Mouse (Mus musculus) hindlimb bud, embryonic 11.5 days (tissue): ENCODE results near the gene Cldn18.
A peak's percentile ranks its signal among the peaks of the same experiment; 100 is the strongest.

Source experiments
- DNase-seq: peaks from one replicate; pipeline ENCODE4 v3.0.0-alpha.2; 2012; ENCODE audit warnings: low read depth, low spot score; ENCODE audit errors: extremely low spot score

Cldn18 gene

DNA sequence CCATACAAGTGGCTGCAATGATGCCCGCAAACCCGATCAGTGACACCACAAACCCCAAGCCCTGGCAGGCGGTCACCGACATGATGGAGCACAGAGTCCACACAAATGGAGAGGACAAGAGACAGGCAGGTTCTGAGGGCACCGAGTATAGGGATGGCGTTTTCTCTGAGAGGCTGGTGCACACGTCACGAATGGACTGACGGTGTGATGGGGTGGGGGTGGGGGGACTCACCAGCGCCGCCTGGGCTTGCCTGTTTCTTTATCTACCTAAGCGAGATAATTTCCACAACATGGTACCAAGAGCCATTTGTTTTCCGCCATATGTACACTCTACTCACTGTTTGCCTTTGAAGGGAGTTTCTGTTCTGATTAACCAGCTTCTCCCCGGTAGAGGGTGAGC lies at the start of gene Cldn18:
Gene Cldn18 (minus strand): TSS at position 134 of the 400 bp plus-strand sequence.
- DNase-seq: no peak

DNA sequence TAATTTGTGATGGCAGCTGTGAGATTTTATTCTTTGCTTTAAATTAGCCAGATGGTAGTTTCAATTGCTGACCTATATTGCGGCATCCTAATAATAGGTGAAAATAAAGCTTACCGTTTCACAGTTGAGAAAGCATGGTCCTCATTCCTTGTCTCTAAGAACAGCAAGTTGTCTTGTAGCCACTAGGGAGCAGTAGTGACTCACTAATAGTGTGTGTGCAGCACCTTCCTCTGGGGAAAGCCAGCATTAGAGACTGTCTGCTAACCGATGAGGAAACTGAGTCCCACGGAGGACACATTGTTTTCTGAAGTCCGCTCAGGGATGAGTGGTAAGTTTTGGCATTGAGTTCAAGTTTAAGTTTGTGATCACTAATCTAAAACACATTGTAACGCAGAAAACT lies 46.5 kb upstream of the Cldn18 start:
- DNase-seq: peak; percentile 5

- DNase-seq: no peak
Measured at GRCm38 (mm10) chr9:99750272-99750671, 33.2 kb upstream of the Cldn18 start.

DNA sequence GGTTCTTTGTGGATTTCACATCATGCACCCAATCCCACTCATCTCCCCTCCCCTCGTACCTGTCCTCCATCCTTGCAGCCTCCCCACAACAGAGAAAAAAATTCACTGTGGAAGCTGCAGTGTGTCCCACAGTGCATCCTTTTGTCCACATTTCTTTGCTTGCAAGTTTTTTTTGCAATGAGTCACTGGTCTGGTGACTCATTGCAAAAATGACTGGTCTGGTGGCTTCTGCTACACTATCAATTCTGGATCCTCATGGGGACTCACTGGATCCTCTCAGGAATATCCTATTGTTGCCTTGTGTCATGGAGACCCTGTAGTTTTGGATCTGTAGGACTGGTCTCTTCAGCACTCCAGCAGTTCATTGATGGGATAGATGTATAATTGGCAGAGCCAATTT lies 31.2 kb upstream of the Cldn18 start:
- no peak for DNase-seq

DNA sequence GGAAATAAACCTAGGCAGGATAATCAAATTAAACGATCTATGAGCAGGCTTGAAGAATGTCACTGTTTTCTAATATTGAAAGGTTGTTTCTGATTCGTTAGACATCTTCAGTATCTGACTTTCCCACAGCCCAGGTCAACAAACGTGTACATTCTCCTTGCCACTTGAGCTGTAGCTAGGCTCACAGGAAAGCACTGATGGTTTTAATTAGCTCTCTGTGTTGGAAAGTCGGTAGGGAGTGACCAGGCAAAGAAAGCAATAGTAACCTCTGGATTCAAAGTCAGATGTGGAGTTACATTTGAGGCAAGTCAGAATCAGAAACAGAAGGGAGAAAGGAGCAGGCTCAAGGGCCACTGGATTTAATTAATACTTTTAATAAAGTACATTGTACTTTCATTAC lies 30.7 kb upstream of the Cldn18 start:
- peak; percentile 72 for DNase-seq

GRCm38 (mm10) chr9:99744548-99744947 lies 27.5 kb upstream of the Cldn18 start:
- DNase-seq: no peak

DNA sequence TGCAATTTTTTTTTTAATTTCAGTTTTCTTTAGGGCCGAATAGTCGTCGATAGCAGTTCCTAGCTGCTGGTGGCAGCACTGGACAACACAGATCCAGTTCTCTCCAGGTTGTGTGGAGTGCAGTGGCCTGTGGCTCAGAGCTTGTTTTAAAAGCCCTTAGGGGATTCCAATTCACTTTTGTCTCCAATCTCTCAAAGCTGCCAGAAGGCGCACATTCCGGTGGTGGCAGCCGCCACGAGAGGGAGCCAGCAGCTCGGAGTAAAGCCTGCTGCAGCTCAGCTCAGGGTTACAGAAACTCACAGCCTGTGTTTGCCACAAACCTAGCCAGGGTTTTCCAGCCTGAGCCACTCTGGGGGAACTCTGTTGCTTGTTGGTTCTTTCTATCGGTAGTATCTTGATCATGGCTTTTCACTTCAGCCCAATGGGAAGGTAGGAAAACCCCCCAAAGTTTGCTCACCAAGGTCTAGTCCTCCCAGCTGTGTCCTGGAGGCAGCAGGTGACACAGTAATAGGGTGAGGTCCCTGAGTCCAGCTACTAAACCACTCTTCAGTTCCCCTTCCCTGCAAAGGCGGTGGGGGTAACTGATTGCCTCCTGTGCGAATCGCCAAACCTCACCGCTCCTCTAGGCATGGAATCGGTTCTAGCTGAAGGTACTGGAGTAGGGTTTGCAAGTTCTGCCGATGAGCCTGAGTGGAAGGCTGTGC lies 13.0 kb upstream of the Cldn18 start:
- DNase-seq: peak; percentile 54

DNA sequence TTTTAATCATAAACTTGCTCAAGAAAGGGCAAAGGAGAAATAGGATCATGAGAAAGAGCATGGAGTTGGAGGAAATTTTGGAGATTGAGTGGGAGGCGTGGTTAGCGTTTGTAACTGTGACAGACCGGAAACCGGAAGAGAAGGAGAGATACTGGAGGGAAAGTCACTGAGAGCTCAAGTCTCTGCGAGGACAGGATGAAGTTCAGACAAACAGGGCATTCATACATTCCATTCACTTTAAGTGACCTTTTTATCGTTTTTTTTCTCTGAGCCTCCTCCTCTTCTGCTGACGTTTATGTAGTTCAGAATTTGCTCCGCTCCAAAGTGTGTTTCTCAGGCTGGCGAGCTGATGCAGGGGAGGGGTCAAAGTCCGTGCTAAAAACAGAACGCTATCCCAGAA lies 10.8 kb upstream of the Cldn18 start:
- no peak for DNase-seq

GRCm38 (mm10) chr9:99725278-99725677 lies 8.2 kb upstream of the Cldn18 start:
- DNase-seq: no peak

GRCm38 (mm10) chr9:99720011-99720410 lies 2.9 kb upstream of the Cldn18 start:
- no peak for DNase-seq

GRCm38 (mm10) chr9:99710297-99710696 lies 6.8 kb downstream of the Cldn18 start:
- DNase-seq: no peak

DNA sequence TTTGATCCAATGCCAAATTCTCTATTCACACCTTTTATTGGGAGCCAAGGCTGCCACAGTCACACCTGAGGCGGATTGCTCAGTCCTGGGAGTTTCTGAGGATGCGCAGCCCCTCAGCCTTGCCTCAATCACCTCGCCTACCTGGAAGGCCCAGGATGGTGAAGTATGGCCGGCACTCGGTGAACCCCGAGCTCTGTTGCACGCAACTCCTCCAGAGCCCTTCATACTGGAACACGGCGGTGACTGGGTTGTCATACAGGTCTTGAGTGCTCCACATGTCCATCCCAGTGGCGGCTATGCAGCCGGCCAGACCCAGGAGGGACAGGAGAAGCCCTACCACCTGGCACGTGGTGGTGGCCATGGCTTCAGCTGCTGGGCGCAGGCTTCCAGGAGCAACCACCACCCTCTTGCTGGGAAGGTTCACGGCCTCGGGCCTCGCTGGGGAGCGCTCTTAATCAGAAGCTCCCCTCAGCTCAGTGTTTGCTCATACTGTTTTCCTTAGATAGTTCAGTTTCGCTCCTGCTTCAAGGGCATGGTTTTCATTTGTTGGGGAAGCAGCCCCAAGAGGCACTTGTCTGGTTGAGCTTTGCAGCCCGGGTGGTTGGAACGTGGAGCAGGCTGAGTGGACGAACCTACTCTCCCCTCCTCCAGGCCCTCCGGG lies 7.3 kb downstream of the Cldn18 start:
- no peak for DNase-seq

GRCm38 (mm10) chr9:99707425-99708126 lies 9.5 kb downstream of the Cldn18 start:
- no peak for DNase-seq

- DNase-seq: no peak
Measured at GRCm38 (mm10) chr9:99706264-99706663, 10.8 kb downstream of the Cldn18 start.

GRCm38 (mm10) chr9:99703711-99704110 lies 13.4 kb downstream of the Cldn18 start:
- DNase-seq: no peak

DNA sequence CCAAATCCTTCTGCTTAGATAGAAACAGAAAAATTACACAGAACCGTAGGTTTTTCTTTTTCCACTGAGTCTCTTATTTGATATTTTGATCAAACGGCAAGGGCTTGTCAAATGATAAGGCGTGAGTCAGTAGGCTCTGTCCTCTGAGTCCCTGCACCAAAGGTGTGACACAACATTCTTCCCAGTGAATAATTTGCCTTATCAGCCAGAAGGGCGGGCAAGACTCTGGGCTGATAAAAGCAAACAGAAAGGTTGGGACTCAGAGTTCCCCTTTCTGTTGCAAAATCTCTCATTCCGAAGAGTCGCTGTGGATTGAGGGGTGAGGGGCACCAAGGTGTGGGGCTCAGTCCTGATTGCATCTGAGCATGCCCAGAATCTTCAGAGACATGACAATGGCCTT lies 14.9 kb downstream of the Cldn18 start:
- DNase-seq: no peak

DNA sequence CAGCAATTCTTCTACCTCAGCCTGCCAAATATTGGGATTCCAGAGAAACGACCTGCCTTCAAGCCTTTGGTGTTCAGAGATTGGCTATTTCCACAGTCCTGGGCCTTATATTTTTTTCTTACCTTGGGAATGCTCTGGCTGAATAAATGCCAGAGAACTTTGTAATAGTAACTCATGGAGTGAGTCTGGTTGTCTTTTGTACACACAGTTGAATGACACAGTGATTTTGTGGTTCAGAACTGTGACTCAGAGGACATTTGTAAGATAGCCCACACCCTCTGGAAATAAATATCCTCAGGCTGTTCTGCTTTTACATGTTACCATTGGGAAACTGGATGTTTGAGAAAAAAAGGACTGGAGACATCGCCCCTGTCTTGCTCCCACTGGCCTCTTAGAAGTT lies 15.9 kb downstream of the Cldn18 start:
- DNase-seq: no peak

GRCm38 (mm10) chr9:99699752-99700389 lies 17.2 kb downstream of the Cldn18 start:
- no peak for DNase-seq

DNA sequence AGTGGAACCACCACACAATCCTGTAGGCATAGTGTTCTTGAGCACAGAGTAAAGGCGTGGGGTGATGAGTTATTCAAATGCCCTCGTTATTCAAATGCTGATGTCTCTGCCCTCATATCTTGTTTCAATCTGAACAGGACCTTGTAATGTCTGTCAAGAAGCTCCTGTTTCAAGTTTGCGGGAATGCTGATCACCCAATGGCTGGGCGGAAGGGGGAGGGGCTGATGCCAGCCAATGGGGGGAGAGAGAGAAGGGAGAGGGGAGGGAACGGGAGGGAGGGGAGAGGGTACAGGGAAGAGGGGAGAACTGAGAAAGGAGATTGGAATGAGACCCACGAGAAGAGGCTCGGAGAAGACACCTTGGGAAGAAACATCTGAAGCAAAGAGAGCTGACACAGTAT lies 22.1 kb downstream of the Cldn18 start:
- DNase-seq: no peak

- DNase-seq: no peak
Measured at GRCm38 (mm10) chr9:99690386-99690785, 26.7 kb downstream of the Cldn18 start.

DNA sequence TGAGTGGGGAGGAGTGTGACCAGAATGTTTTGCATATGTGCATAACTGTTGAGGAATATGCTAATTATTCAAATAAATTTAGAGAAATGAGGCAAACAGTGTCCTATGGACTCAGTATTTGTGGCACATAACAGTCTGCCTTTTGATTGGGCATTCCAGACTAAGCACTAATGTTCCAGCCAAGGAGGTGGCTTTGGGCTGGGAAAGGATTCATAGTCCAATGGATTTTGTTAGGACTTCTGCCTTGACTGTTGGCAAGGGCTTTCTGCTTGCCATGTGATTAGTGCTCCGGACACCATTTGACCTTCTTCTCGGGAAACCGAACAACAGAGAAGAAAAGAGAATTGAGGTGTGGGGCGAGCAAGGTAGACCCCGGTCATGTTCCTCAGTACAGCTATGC lies 27.3 kb downstream of the Cldn18 start:
- no peak for DNase-seq
